Mouse (Mus musculus) common myeloid progenitor, adult 5-6 weeks (primary cell): ENCODE results near the gene Fam208a. TPM values are rescaled to one million over a fixed set of nuclear protein-coding genes. Genes with fewer than 3 reads are reported as not detected.
A peak's percentile ranks its signal among the peaks of the same experiment; 100 is the strongest.

Experiments
- ATAC-seq: replicated peaks from 2 replicates; pipeline ENCODE4 v1.8.0; 2016; ENCODE audit warnings: low read depth, mild to moderate bottlenecking, moderate TSS enrichment, inconsistent platforms; ENCODE audit not compliant: poor library complexity, severe bottlenecking
- total RNA-seq: library from RNA; stranded (forward); fragments of 200-1000, 187-1606 nt; gene quantifications from 2 replicates; pipeline ENCODE4 v1.2.3, GENCODE M21; 2017

Gene Fam208a
- total RNA-seq, 1 experiment from 2014 or later = 37.9 TPM

- ATAC-seq = peak; percentile 58
Measured at GRCm38 (mm10) chr14:27412699-27413098, 15.9 kb upstream of the Fam208a start.

GRCm38 (mm10) chr14:27413961-27414360 is 14.7 kb upstream of the Fam208a start:
- ATAC-seq = peak; percentile 87

- ATAC-seq = no peak
Measured at GRCm38 (mm10) chr14:27420816-27421215, 7.8 kb upstream of the Fam208a start.

- no peak for ATAC-seq
Measured at GRCm38 (mm10) chr14:27422301-27422700, 6.3 kb upstream of the Fam208a start.

GRCm38 (mm10) chr14:27428973-27429711 is 508 bp downstream of the Fam208a start:
- ATAC-seq = peak; percentile 76

- no peak for ATAC-seq
Measured at GRCm38 (mm10) chr14:27430280-27430679, 1.6 kb downstream of the Fam208a start.

- no peak for ATAC-seq
Measured at GRCm38 (mm10) chr14:27432064-27432463, 3.4 kb downstream of the Fam208a start.

GRCm38 (mm10) chr14:27436116-27436515 is 7.5 kb downstream of the Fam208a start:
- no peak for ATAC-seq

- no peak for ATAC-seq
Measured at GRCm38 (mm10) chr14:27436826-27437225, 8.2 kb downstream of the Fam208a start.

- ATAC-seq = no peak
Measured at GRCm38 (mm10) chr14:27440921-27441320, 12.3 kb downstream of the Fam208a start.

- no peak for ATAC-seq
Measured at GRCm38 (mm10) chr14:27444851-27445281, 16.2 kb downstream of the Fam208a start.

GRCm38 (mm10) chr14:27446963-27447362 is 18.3 kb downstream of the Fam208a start:
- no peak for ATAC-seq

GRCm38 (mm10) chr14:27491399-27491798 is 62.8 kb downstream of the Fam208a start:
- no peak for ATAC-seq

GRCm38 (mm10) chr14:27493516-27493915 is 64.9 kb downstream of the Fam208a start:
- ATAC-seq = no peak

GRCm38 (mm10) chr14:27501096-27501495 is 72.5 kb downstream of the Fam208a start:
- no peak for ATAC-seq

GRCm38 (mm10) chr14:27507894-27508643 is 79.4 kb downstream of the Fam208a start, which contains the start of gene Ccdc66:
Ccdc66 (minus strand) TSS chr14:27508460.
- ATAC-seq = peak; percentile 99

- 0 out of 2 replicates have a peak, but pooled peaks have one; percentile 4 for ATAC-seq
Measured at GRCm38 (mm10) chr14:27508644-27509301, 80.1 kb downstream of the Fam208a start.

GRCm38 (mm10) chr14:27524541-27524940 is 95.9 kb downstream of the Fam208a start:
- no peak for ATAC-seq
